Mouse (Mus musculus): ENCODE measurements at regions not wholly inside any gene's neighbourhood (a gene's known extent, or its start where the extent isn't known, plus 50 kb on each side); places are given as distances from the start of the nearest gene placed in this dataset.

DNA sequence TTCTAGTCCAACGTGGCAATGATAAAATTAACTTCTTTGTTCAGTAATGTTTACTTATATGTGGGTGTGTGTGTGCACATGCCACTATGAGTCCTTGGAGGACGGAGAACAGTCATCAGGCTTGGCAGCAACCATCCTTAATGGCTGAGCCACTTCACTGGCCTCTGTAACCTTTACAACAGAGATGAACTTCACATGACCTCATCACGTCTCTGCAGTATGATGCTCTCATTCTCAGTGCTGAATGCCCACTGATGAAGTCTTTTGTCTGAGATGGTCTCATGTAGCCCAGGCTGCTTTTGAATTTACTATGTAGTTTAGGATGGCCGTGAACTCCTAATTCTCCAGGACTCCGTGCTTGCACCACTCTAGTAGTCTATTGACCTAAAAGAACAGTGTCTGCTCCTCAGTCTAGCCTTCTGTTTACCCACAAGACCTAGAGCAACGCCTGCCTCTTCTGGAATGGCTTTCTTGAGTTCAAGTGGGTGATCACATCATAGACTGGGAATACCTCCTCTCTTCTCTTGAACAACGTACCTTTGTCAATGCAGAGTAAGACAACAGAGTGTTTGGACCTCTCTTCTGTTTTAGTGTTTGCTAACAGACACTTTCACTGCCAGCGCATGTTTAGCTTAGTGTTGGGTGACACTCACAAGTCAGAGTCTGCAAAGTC lies 308.8 kb downstream of the 1810013L24Rik start:
- H3K27me3 ChIP-seq, result no peaks in the 10 kb centered on the region
- H3K4me3 ChIP-seq, result no peak overlapping the region
- 0 out of 2 replicates have a peak overlapping the region, but pooled peaks have one; percentile 6 for H3K27ac ChIP-seq
- peak; percentile 50; the same call in 1 of the 2 replicates for ATAC-seq (ENCODE audit: borderline replicate concordance, extremely low read depth, low FRiP score, low TSS enrichment)
- H3K4me2 ChIP-seq, result no peak overlapping the region
- H3K9ac ChIP-seq, result no peak overlapping the region
- no peaks in the 10 kb centered on the region for H3K36me3 ChIP-seq
- H3K4me1 ChIP-seq, result no peaks in the 10 kb centered on the region
- H3K9me3 ChIP-seq, result no peaks in the 10 kb centered on the region
- WGBS, result 37% methylated on average over 8 of the region's 8 CpGs

DNA sequence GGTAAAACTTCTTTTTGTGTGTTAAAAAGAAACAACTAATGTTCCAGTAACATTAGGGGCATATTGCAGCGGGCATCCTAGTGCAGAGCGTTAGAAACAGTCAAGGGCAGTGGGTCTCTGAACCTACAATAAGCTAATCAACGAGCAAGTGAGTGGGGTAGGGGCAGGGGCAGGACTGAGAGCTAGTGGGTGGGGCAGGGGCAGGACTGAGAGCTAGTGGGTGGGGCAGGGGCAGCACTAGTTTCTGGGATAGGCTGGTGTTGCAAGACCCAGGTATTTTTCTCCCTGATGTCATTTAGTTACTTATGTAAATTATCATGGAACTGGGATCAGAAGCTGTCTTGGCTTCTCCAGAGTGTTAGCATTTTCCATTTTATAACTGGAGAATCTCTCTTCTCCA lies 309.5 kb downstream of the 1810013L24Rik start:
- Histone ChIP-seq H3K4me2 (no peak overlapping the region), H3K36me3 (no peaks in the 10 kb centered on the region), H3K4me1 (no peaks in the 10 kb centered on the region), H3K4me3 (no peak overlapping the region), H3K9me3 (no peaks in the 10 kb centered on the region), H3K27me3 (no peaks in the 10 kb centered on the region), H3K27ac (peak overlapping the region; percentile 41; the same call in 1 of the 2 replicates), H3K9ac (no peak overlapping the region)
- ATAC-seq (ENCODE audit: borderline replicate concordance, extremely low read depth, low FRiP score, low TSS enrichment), result 0 out of 2 replicates have a peak, but pooled peaks have one; percentile 38
- 51% methylated on average over 3 of the region's 3 CpGs for WGBS

DNA sequence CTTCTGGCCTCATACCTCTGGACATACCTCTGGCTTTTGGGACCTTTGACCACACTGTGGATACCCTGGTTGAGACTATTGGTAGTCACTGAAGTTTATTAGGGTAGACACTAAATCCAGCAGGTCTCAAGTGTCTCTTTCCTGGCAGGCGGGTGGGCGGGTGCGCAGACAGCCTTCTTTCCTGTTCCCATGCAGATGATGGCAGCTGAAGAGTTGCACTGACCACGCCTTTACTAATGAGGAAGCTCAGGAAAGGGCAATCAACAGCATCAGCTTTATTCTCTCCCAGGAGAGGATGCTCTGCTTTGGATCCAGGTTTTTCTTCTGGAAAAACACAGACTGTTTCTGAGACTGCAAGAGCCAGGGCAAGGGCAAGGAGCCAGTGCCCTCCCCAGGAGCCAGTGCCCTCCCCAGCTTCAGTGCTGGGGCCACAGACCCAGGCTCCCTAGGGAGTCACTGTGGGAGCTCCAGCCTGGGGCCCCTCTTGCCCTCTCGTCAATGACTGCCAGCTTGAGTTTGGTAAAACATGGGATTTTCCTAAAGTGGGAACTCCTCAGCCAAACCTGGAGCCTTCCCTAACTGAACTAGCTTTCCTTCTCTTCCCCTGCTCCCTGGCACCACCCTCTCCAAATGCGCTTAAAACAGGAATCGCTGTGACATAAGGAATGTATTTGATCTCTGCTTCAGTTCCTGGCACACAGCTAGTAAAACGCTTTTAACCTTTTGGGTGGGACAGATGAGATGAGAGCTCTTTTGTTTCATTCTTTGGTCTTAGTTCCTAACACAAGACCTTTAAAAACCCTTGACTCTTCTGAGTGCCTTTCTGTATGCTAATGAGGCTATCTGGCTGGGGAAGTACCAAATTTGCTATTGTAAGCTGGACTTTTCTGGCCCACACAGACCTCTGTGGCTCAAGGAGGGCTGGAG lies 319.6 kb downstream of the 1810013L24Rik start:
- H3K36me3 ChIP-seq, result no peaks in the 10 kb centered on the region
- H3K27ac ChIP-seq, result peak overlapping the region; percentile 73
- no peak overlapping the region for H3K4me3 ChIP-seq
- peaks cover 6% of the 10 kb centered on the region; the same call in 1 of the 2 replicates for H3K4me1 ChIP-seq
- H3K9me3 ChIP-seq, result no peaks in the 10 kb centered on the region
- ATAC-seq (ENCODE audit: borderline replicate concordance, extremely low read depth, low FRiP score, low TSS enrichment), result peak; percentile 65
- no peak overlapping the region for H3K4me2 ChIP-seq
- no peaks in the 10 kb centered on the region for H3K27me3 ChIP-seq
- 52% methylated on average over 8 of the region's 8 CpGs for WGBS
- no peak overlapping the region for H3K9ac ChIP-seq

GRCm38 (mm10) chr16:9151936-9152335 lies 322.0 kb downstream of the 1810013L24Rik start:
- no peaks in the 10 kb centered on the region for H3K27me3 ChIP-seq
- H3K4me3 ChIP-seq, result no peak overlapping the region
- no peak for ATAC-seq (ENCODE audit: borderline replicate concordance, extremely low read depth, low FRiP score, low TSS enrichment)
- no peak overlapping the region for H3K9ac ChIP-seq
- no peaks in the 10 kb centered on the region for H3K36me3 ChIP-seq
- H3K4me1 ChIP-seq, result peaks cover 6% of the 10 kb centered on the region; the same call in 1 of the 2 replicates
- 54% methylated on average over 4 of the region's 4 CpGs for WGBS
- H3K27ac ChIP-seq, result peak overlapping the region; percentile 24; the same call in 1 of the 2 replicates
- no peak overlapping the region for H3K4me2 ChIP-seq
- no peaks in the 10 kb centered on the region for H3K9me3 ChIP-seq

- no peak for ATAC-seq (ENCODE audit: borderline replicate concordance, extremely low read depth, low FRiP score, low TSS enrichment)
- H3K36me3 ChIP-seq, result no peaks in the 10 kb centered on the region
- H3K27me3 ChIP-seq, result no peaks in the 10 kb centered on the region
- H3K4me3 ChIP-seq, result no peak overlapping the region
- H3K9ac ChIP-seq, result no peak overlapping the region
- WGBS, result 87% methylated on average over 4 of the region's 4 CpGs
- H3K4me1 ChIP-seq, result peaks cover 6% of the 10 kb centered on the region; the same call in 1 of the 2 replicates
- no peak overlapping the region for H3K4me2 ChIP-seq
- H3K27ac ChIP-seq, result no peak overlapping the region
- H3K9me3 ChIP-seq, result no peaks in the 10 kb centered on the region
These were observed 323.6 kb downstream of the 1810013L24Rik start for GRCm38 (mm10) chr16:9153501-9153900.

GRCm38 (mm10) chr16:9165763-9166310 lies 335.9 kb downstream of the 1810013L24Rik start:
- Histone ChIP-seq H3K9me3 (no peaks in the 10 kb centered on the region), H3K27ac (no peak overlapping the region), H3K4me2 (no peak overlapping the region), H3K36me3 (no peaks in the 10 kb centered on the region), H3K9ac (no peak overlapping the region), H3K27me3 (no peaks in the 10 kb centered on the region), H3K4me1 (no peaks in the 10 kb centered on the region), H3K4me3 (no peak overlapping the region)
- ATAC-seq (ENCODE audit: borderline replicate concordance, extremely low read depth, low FRiP score, low TSS enrichment), result no peak
- WGBS, result 65% methylated on average over 8 of the region's 8 CpGs

- H3K4me3 ChIP-seq, result no peak overlapping the region
- H3K9ac ChIP-seq, result no peak overlapping the region
- no peaks in the 10 kb centered on the region for H3K36me3 ChIP-seq
- H3K27ac ChIP-seq, result no peak overlapping the region
- 41% methylated on average over 3 of the region's 3 CpGs for WGBS
- no peaks in the 10 kb centered on the region for H3K9me3 ChIP-seq
- ATAC-seq (ENCODE audit: borderline replicate concordance, extremely low read depth, low FRiP score, low TSS enrichment), result no peak
- no peak overlapping the region for H3K4me2 ChIP-seq
- no peaks in the 10 kb centered on the region for H3K4me1 ChIP-seq
- no peaks in the 10 kb centered on the region for H3K27me3 ChIP-seq
These were observed 346.5 kb downstream of the 1810013L24Rik start for GRCm38 (mm10) chr16:9176402-9176801.

GRCm38 (mm10) chr16:9195821-9196220 lies 365.9 kb downstream of the 1810013L24Rik start:
- WGBS, result 30% methylated on average over 13 of the region's 13 CpGs
- Histone ChIP-seq H3K9me3 (no peaks in the 10 kb centered on the region), H3K4me1 (no peaks in the 10 kb centered on the region), H3K4me2 (no peak overlapping the region), H3K27ac (no peak overlapping the region), H3K27me3 (no peaks in the 10 kb centered on the region), H3K9ac (no peak overlapping the region), H3K36me3 (no peaks in the 10 kb centered on the region), H3K4me3 (no peak overlapping the region)
- ATAC-seq (ENCODE audit: borderline replicate concordance, extremely low read depth, low FRiP score, low TSS enrichment), result no peak

GRCm38 (mm10) chr16:9198903-9199532 lies 369.1 kb downstream of the 1810013L24Rik start:
- Histone ChIP-seq H3K9ac (no peak overlapping the region), H3K4me2 (no peak overlapping the region), H3K36me3 (no peaks in the 10 kb centered on the region), H3K4me1 (no peaks in the 10 kb centered on the region), H3K9me3 (no peaks in the 10 kb centered on the region), H3K27ac (no peak overlapping the region), H3K27me3 (no peaks in the 10 kb centered on the region), H3K4me3 (no peak overlapping the region)
- no peak for ATAC-seq (ENCODE audit: borderline replicate concordance, extremely low read depth, low FRiP score, low TSS enrichment)
- WGBS, result 80% methylated on average over 1 of the region's 1 CpGs

DNA sequence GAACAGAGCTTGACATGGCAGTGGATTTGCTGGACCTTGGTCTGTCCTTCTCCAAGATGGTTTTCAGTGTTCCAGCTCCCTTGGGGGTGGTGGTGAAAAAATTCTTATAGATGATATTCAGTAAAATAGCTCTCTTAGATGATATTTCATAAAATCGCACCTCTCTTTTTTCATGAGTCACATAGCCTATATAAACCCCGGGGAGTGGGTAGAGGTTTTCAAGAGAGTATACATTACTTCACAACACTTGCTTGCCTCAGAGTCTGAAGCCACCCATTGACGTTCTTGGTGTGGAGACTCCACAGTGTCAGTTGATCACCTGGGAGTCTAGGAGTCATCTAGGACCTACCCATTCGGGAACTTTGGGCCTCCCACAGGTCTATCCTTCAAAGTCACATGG lies 378.7 kb downstream of the 1810013L24Rik start:
- 76% methylated on average over 4 of the region's 4 CpGs for WGBS
- H3K4me2 ChIP-seq, result no peak overlapping the region
- no peak overlapping the region for H3K4me3 ChIP-seq
- no peaks in the 10 kb centered on the region for H3K4me1 ChIP-seq
- H3K27ac ChIP-seq, result no peak overlapping the region
- ATAC-seq (ENCODE audit: borderline replicate concordance, extremely low read depth, low FRiP score, low TSS enrichment), result no peak
- H3K9me3 ChIP-seq, result no peaks in the 10 kb centered on the region
- no peaks in the 10 kb centered on the region for H3K27me3 ChIP-seq
- H3K36me3 ChIP-seq, result no peaks in the 10 kb centered on the region
- no peak overlapping the region for H3K9ac ChIP-seq

DNA sequence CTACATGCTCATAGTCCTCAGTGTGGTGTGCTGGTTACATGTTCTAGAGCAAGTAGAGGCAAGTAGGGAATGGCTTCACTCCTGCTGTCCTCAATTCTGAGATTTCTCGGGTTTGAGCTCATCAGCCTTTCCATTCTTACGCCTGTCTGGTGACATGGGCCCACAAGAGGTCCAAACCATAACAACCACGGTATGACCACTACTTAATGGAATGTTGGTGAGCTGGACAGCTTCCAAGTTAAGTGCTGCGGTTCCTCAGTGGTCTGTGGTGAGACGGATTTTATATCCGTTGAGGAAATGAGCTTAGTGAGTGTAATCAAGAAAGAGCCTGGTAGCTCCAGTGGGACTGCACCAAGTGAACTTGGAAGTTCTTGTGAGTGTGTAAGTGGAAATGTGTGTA lies 381.6 kb downstream of the 1810013L24Rik start:
- Histone ChIP-seq H3K4me2 (no peak overlapping the region), H3K27ac (no peak overlapping the region), H3K4me1 (no peaks in the 10 kb centered on the region), H3K9me3 (no peaks in the 10 kb centered on the region), H3K27me3 (no peaks in the 10 kb centered on the region), H3K9ac (no peak overlapping the region), H3K36me3 (no peaks in the 10 kb centered on the region), H3K4me3 (no peak overlapping the region)
- WGBS, result 32% methylated on average over 6 of the region's 6 CpGs
- ATAC-seq (ENCODE audit: borderline replicate concordance, extremely low read depth, low FRiP score, low TSS enrichment), result no peak
